Mouse (Mus musculus): ENCODE measurements at regions not wholly inside any gene's neighbourhood (a gene's known extent, or its start where the extent isn't known, plus 50 kb on each side); places are given as distances from the start of the nearest gene placed in this dataset.
A peak's percentile ranks its signal among the peaks of the same experiment; 100 is the strongest.

GRCm38 (mm10) chr4:105884791-105885190, 95.1 kb downstream of the Gm12728 start:
- Histone ChIP-seq H3K4me3 (no peak overlapping the region), H3K4me2 (ENCODE audit: low read depth) (no peak overlapping the region), H3K79me2 (ENCODE audit: control insufficient read depth, insufficient read depth) (no peaks in the 10 kb centered on the region), H3K27me3 (ENCODE audit: control insufficient read depth, insufficient read depth, insufficient read length) (no peaks in the 10 kb centered on the region), H3ac (ENCODE audit: control insufficient read depth, insufficient read length) (no peak overlapping the region), H3K36me3 (ENCODE audit: control insufficient read depth, insufficient read depth) (no peaks in the 10 kb centered on the region)
- no peak for TF ChIP-seq REST (IDR thresholded peaks at IDR 0.05; ENCODE audit: insufficient read depth, insufficient read length)
- no peak for TF ChIP-seq TCF3 (IDR thresholded peaks at IDR 0.05; ENCODE audit: insufficient read length, low read depth)
- TF ChIP-seq POLR2A (IDR thresholded peaks at IDR 0.05; ENCODE audit: insufficient read length, low read depth): no peak
- TF ChIP-seq TCF12 (IDR thresholded peaks at IDR 0.05; ENCODE audit: insufficient read depth, poor library complexity, severe bottlenecking): no peak
- no peak for TF ChIP-seq POLR2AphosphoS2 (IDR thresholded peaks at IDR 0.05; ENCODE audit: insufficient read length, low read depth)
- TF ChIP-seq MYOG (IDR thresholded peaks at IDR 0.05; ENCODE audit: control insufficient read depth in 1 of 3, insufficient read depth in 1 of 3, insufficient read length in 2 of 3, low read depth in 2 of 3): no peak
- no peak for TF ChIP-seq CEBPB (IDR thresholded peaks at IDR 0.05; ENCODE audit: insufficient read depth, poor library complexity, severe bottlenecking)
- TF ChIP-seq E2F4 (IDR thresholded peaks at IDR 0.05; ENCODE audit: insufficient read depth): no peak
- TF ChIP-seq USF1 (IDR thresholded peaks at IDR 0.05; ENCODE audit: low read depth): no peak

- H3K4me2 ChIP-seq (ENCODE audit: low read depth): no peak overlapping the region
- TF ChIP-seq CEBPB (IDR thresholded peaks at IDR 0.05; ENCODE audit: insufficient read depth, poor library complexity, severe bottlenecking) (no peak), POLR2AphosphoS2 (IDR thresholded peaks at IDR 0.05; ENCODE audit: insufficient read length, low read depth) (no peak), REST (IDR thresholded peaks at IDR 0.05; ENCODE audit: insufficient read depth, insufficient read length) (no peak), TCF3 (IDR thresholded peaks at IDR 0.05; ENCODE audit: insufficient read length, low read depth) (no peak), E2F4 (IDR thresholded peaks at IDR 0.05; ENCODE audit: insufficient read depth) (no peak), TCF12 (IDR thresholded peaks at IDR 0.05; ENCODE audit: insufficient read depth, poor library complexity, severe bottlenecking) (no peak), MAX (IDR thresholded peaks at IDR 0.05; ENCODE audit: low read depth) (no peak), POLR2A (IDR thresholded peaks at IDR 0.05; ENCODE audit: insufficient read length, low read depth) (no peak), MYOD1 (IDR thresholded peaks at IDR 0.05; ENCODE audit: control insufficient read depth in 1 of 3, insufficient read length in 2 of 3, low read depth in 2 of 3) (no peak), SRF (IDR thresholded peaks at IDR 0.05; ENCODE audit: control insufficient read depth, insufficient read length, low read depth) (no peak), MYOG (IDR thresholded peaks at IDR 0.05; ENCODE audit: control insufficient read depth in 1 of 3, insufficient read depth in 1 of 3, insufficient read length in 2 of 3, low read depth in 2 of 3) (no peak), USF1 (IDR thresholded peaks at IDR 0.05; ENCODE audit: low read depth) (no peak)
- H3ac ChIP-seq (ENCODE audit: control insufficient read depth, insufficient read length): no peak overlapping the region
- H3K36me3 ChIP-seq (ENCODE audit: control insufficient read depth, insufficient read depth): no peaks in the 10 kb centered on the region
- H3K27me3 ChIP-seq (ENCODE audit: control insufficient read depth, insufficient read depth, insufficient read length): no peaks in the 10 kb centered on the region
- no peaks in the 10 kb centered on the region for H3K79me2 ChIP-seq (ENCODE audit: control insufficient read depth, insufficient read depth)
- H3K4me3 ChIP-seq: no peak overlapping the region
These were observed 101.8 kb downstream of the Gm12728 start for GRCm38 (mm10) chr4:105891438-105891837.

- no peak overlapping the region for H3K4me3 ChIP-seq
- no peaks in the 10 kb centered on the region for H3K79me2 ChIP-seq (ENCODE audit: control insufficient read depth, insufficient read depth)
- no peaks in the 10 kb centered on the region for H3K27me3 ChIP-seq (ENCODE audit: control insufficient read depth, insufficient read depth, insufficient read length)
- no peaks in the 10 kb centered on the region for H3K36me3 ChIP-seq (ENCODE audit: control insufficient read depth, insufficient read depth)
- no peak overlapping the region for H3ac ChIP-seq (ENCODE audit: control insufficient read depth, insufficient read length)
- TF ChIP-seq TCF12 (IDR thresholded peaks at IDR 0.05; ENCODE audit: insufficient read depth, poor library complexity, severe bottlenecking): no peak
- no peak for TF ChIP-seq SRF (IDR thresholded peaks at IDR 0.05; ENCODE audit: control insufficient read depth, insufficient read length, low read depth)
- no peak for TF ChIP-seq MYOG (IDR thresholded peaks at IDR 0.05; ENCODE audit: control insufficient read depth in 1 of 3, insufficient read depth in 1 of 3, insufficient read length in 2 of 3, low read depth in 2 of 3)
- no peak for TF ChIP-seq USF1 (IDR thresholded peaks at IDR 0.05; ENCODE audit: low read depth)
- no peak overlapping the region for H3K4me2 ChIP-seq (ENCODE audit: low read depth)
These were observed 102.4 kb downstream of the Gm12728 start for GRCm38 (mm10) chr4:105892065-105892464.

- Histone ChIP-seq H3K27me3 (ENCODE audit: control insufficient read depth, insufficient read depth, insufficient read length) (no peaks in the 10 kb centered on the region), H3ac (ENCODE audit: control insufficient read depth, insufficient read length) (no peak overlapping the region), H3K4me3 (no peak overlapping the region), H3K36me3 (ENCODE audit: control insufficient read depth, insufficient read depth) (no peaks in the 10 kb centered on the region), H3K79me2 (ENCODE audit: control insufficient read depth, insufficient read depth) (no peaks in the 10 kb centered on the region), H3K4me2 (ENCODE audit: low read depth) (peak overlapping the region; percentile 8)
- TF ChIP-seq REST (IDR thresholded peaks at IDR 0.05; ENCODE audit: insufficient read depth, insufficient read length): no peak
- TF ChIP-seq MYOG (IDR thresholded peaks at IDR 0.05; ENCODE audit: control insufficient read depth in 1 of 3, insufficient read depth in 1 of 3, insufficient read length in 2 of 3, low read depth in 2 of 3): no peak
- TF ChIP-seq MYOD1 (IDR thresholded peaks at IDR 0.05; ENCODE audit: control insufficient read depth in 1 of 3, insufficient read length in 2 of 3, low read depth in 2 of 3): no peak
- no peak for TF ChIP-seq SRF (IDR thresholded peaks at IDR 0.05; ENCODE audit: control insufficient read depth, insufficient read length, low read depth)
These were observed 105.4 kb downstream of the Gm12728 start for GRCm38 (mm10) chr4:105895116-105895515.

GRCm38 (mm10) chr4:105898054-105898847, 108.6 kb downstream of the Gm12728 start:
- no peak overlapping the region for H3ac ChIP-seq (ENCODE audit: control insufficient read depth, insufficient read length)
- no peak overlapping the region for H3K4me2 ChIP-seq (ENCODE audit: low read depth)
- no peaks in the 10 kb centered on the region for H3K27me3 ChIP-seq (ENCODE audit: control insufficient read depth, insufficient read depth, insufficient read length)
- TF ChIP-seq E2F4 (IDR thresholded peaks at IDR 0.05; ENCODE audit: insufficient read depth) (no peak), SRF (IDR thresholded peaks at IDR 0.05; ENCODE audit: control insufficient read depth, insufficient read length, low read depth) (no peak), POLR2AphosphoS2 (IDR thresholded peaks at IDR 0.05; ENCODE audit: insufficient read length, low read depth) (no peak), REST (IDR thresholded peaks at IDR 0.05; ENCODE audit: insufficient read depth, insufficient read length) (no peak), TCF12 (IDR thresholded peaks at IDR 0.05; ENCODE audit: insufficient read depth, poor library complexity, severe bottlenecking) (no peak), CEBPB (IDR thresholded peaks at IDR 0.05; ENCODE audit: insufficient read depth, poor library complexity, severe bottlenecking) (peak; percentile 78), TCF3 (IDR thresholded peaks at IDR 0.05; ENCODE audit: insufficient read length, low read depth) (no peak), POLR2A (IDR thresholded peaks at IDR 0.05; ENCODE audit: insufficient read length, low read depth) (no peak), USF1 (IDR thresholded peaks at IDR 0.05; ENCODE audit: low read depth) (no peak), MYOD1 (IDR thresholded peaks at IDR 0.05; ENCODE audit: control insufficient read depth in 1 of 3, insufficient read length in 2 of 3, low read depth in 2 of 3) (peak in 1 of 3 experiments; percentile 51), MYOG (IDR thresholded peaks at IDR 0.05; ENCODE audit: control insufficient read depth in 1 of 3, insufficient read depth in 1 of 3, insufficient read length in 2 of 3, low read depth in 2 of 3) (peak in 1 of 3 experiments; percentile 59), MAX (IDR thresholded peaks at IDR 0.05; ENCODE audit: low read depth) (no peak)
- no peaks in the 10 kb centered on the region for H3K79me2 ChIP-seq (ENCODE audit: control insufficient read depth, insufficient read depth)
- no peak overlapping the region for H3K4me3 ChIP-seq
- H3K36me3 ChIP-seq (ENCODE audit: control insufficient read depth, insufficient read depth): no peaks in the 10 kb centered on the region

All from myocyte (in vitro differentiated cells).